Mouse (Mus musculus): ENCODE data around the gene Six1. TPM values are rescaled to one million over a fixed set of nuclear protein-coding genes. Genes with fewer than 3 reads are reported as not detected.

The Six1 gene
- polyA plus RNA-seq, 1 experiment from 2014 or later, result 1.5 TPM

DNA sequence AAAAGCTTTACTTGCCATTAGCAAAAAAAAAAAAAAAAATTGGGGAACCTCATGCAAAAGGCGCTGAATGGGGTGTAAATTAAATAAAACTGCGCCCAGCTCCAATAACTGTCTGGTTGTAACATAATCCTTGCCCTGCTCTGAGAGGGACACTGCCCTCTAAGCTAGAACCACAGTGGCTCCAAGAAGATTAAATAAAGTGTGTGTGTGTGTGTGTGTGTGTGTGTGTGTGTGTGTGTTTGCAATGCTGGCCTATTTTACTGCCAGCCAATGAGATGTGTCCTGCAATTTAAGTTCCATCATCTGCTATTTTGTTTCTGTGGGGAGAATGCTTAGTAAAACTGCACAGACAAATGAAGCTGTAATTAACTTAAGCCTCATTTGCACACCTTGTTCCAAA lies 6.1 kb downstream of the Six1 start:
- H3K4me3 ChIP-seq, result no peak overlapping the region
- H3K27ac ChIP-seq, result no peak overlapping the region
- H3K9ac ChIP-seq, result no peak overlapping the region
- 4% methylated on average over 2 of the region's 2 CpGs for WGBS
- peaks cover 98% of the 10 kb centered on the region for H3K27me3 ChIP-seq
- peaks cover 28% of the 10 kb centered on the region for H3K4me1 ChIP-seq
- no peaks in the 10 kb centered on the region for H3K9me3 ChIP-seq
- no peaks in the 10 kb centered on the region for H3K36me3 ChIP-seq
- H3K4me2 ChIP-seq, result no peak overlapping the region
- ATAC-seq (ENCODE audit: borderline replicate concordance, extremely low read depth, low FRiP score, low TSS enrichment), result no peak

DNA sequence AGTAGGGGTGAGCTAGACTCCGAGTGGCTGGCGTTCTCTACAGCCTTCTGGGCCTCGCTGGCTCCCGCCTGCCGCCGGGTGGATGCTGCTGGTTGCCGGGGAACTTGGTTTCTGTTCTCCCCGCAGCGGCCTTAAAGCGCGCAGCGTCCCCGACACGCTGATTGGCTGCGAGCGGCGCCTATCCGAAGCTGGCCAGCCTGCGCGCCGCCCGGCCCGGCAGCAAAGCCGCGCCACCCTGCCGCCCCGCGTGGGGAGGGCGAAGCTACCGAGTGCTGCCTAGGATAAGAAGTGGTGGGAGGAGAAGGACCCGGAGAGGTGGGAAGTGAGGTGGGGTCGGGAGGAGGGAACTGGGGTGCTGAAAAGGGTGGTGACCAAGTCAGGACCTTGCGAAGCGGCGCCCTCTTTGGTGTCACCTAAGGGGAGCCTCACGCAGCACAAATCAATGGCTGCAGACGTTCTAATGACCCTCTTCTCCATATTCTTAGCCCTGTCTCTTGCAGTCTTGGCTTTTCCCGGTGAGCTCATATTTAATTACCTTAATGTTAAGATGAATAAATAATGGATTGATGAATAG lies 7.0 kb downstream of the Six1 start:
- H3K27ac ChIP-seq, result peak overlapping the region; percentile 42; the same call in 1 of the 2 replicates

GRCm38 (mm10) chr12:73045724-73046606 lies 7.7 kb downstream of the Six1 start:
- no peaks in the 10 kb centered on the region for H3K36me3 ChIP-seq
- no peak for ATAC-seq (ENCODE audit: borderline replicate concordance, extremely low read depth, low FRiP score, low TSS enrichment)
- H3K27ac ChIP-seq, result peak overlapping the region; percentile 42; the same call in 1 of the 2 replicates
- peak overlapping the region; percentile 88 for H3K4me2 ChIP-seq
- peaks cover 28% of the 10 kb centered on the region for H3K4me1 ChIP-seq
- H3K27me3 ChIP-seq, result peaks cover 97% of the 10 kb centered on the region
- no peaks in the 10 kb centered on the region for H3K9me3 ChIP-seq
- WGBS, result under 1% methylated on average over 83 of the region's 85 CpGs
- H3K9ac ChIP-seq, result peak overlapping the region; percentile 38; the same call in 1 of the 2 replicates
- H3K4me3 ChIP-seq, result peak overlapping the region; percentile 46

More for the DNA sequence above, 7.0 kb downstream of the Six1 start:
- Histone ChIP-seq H3K9ac (no peak overlapping the region), H3K4me1 (peaks cover 28% of the 10 kb centered on the region), H3K4me3 (peak overlapping the region; percentile 46), H3K9me3 (no peaks in the 10 kb centered on the region), H3K36me3 (no peaks in the 10 kb centered on the region), H3K4me2 (peak overlapping the region; percentile 88), H3K27me3 (peaks cover 98% of the 10 kb centered on the region)
- under 1% methylated on average over 38 of the region's 38 CpGs for WGBS
- peak; percentile 82 for ATAC-seq (ENCODE audit: borderline replicate concordance, extremely low read depth, low FRiP score, low TSS enrichment)

DNA sequence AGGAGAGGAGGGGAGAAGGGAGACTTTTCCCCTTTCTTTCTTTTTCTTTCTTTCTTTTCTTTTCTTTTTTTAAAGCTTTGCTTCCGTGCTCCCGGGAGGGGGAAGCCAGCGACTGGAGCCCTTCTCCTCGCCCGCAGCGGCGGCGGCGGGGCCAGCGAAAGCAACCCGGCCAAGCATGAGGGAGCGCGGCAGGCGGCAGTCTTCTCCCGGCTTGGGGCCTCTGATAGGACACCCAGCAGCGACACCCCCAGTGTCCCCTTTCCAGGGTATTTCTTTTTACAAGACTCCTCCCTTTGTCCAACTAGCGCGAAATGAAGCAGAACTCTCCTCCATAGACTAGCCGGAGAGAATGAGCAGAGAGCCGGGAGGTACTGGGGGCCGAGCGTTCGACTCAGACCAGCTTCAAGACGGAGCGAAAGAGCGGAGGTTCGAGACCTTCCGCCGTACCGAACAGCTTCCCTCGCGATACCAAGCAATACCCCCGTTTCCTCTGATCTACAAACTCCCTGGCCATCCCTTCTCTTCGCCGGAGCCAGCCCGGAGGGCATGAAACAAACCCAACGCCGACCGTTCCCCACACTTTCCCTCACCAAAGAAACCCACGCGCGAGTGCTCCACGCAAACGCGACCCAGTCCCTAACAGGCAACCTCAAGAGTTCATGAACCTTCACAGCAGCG lies 8.5 kb downstream of the Six1 start:
- Histone ChIP-seq H3K36me3 (no peaks in the 10 kb centered on the region), H3K4me3 (peak overlapping the region; percentile 46), H3K9ac (peak overlapping the region; percentile 38), H3K27me3 (peaks cover 97% of the 10 kb centered on the region), H3K4me1 (peaks cover 28% of the 10 kb centered on the region), H3K4me2 (peak overlapping the region; percentile 88), H3K9me3 (no peaks in the 10 kb centered on the region), H3K27ac (no peak overlapping the region)
- WGBS, result under 1% methylated on average over 46 of the region's 46 CpGs
- ATAC-seq (ENCODE audit: borderline replicate concordance, extremely low read depth, low FRiP score, low TSS enrichment), result no peak; the same call in 1 of the 2 replicates

DNA sequence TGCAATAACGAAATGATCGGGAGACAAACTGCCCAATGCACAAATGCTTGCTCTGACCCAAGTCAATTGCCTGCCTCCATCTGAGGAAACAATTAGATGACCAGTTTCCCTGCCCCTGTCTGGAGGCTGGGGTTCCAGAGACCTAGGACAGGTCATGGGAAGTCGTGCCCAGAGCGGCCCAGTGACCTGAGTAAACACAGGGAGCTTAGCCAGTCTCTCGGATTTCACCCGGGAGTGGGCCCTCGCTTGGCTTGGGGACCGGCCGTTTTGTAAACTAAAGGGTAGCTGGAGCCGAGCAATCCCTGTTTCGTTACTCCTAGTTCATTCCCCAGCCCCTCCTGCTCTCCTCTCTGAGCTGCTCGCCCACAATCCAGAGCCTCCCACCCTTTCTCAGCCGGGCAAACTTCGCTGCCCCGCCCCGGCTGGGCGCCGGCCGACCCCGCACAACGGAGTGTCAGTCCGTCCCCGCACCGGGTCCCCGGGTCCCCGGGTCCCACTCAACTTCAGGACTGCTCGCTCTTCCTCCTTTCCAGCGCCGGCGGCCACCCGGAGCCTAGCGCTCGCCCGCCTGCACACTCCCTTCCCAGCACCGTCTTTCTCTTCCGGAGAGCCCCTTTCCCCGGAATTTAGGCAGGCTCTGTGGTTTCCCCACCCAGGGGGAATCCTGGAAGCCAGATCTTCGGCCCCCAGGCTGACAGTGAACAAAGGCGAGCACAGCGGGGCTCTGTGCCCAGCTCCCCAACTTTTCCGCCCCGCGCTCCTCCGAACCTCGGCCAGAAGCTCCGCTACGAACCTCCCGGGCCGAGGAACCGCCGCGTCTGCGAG lies 9.3 kb downstream of the Six1 start:
- Histone ChIP-seq H3K4me2 (peak overlapping the region; percentile 88), H3K4me1 (peaks cover 28% of the 10 kb centered on the region), H3K4me3 (peak overlapping the region; percentile 46), H3K9me3 (no peaks in the 10 kb centered on the region), H3K27ac (no peak overlapping the region), H3K36me3 (no peaks in the 10 kb centered on the region), H3K9ac (peak overlapping the region; percentile 38), H3K27me3 (peaks cover 97% of the 10 kb centered on the region)
- ATAC-seq (ENCODE audit: borderline replicate concordance, extremely low read depth, low FRiP score, low TSS enrichment), result no peak
- WGBS, result 1% methylated on average over 48 of the region's 53 CpGs

DNA sequence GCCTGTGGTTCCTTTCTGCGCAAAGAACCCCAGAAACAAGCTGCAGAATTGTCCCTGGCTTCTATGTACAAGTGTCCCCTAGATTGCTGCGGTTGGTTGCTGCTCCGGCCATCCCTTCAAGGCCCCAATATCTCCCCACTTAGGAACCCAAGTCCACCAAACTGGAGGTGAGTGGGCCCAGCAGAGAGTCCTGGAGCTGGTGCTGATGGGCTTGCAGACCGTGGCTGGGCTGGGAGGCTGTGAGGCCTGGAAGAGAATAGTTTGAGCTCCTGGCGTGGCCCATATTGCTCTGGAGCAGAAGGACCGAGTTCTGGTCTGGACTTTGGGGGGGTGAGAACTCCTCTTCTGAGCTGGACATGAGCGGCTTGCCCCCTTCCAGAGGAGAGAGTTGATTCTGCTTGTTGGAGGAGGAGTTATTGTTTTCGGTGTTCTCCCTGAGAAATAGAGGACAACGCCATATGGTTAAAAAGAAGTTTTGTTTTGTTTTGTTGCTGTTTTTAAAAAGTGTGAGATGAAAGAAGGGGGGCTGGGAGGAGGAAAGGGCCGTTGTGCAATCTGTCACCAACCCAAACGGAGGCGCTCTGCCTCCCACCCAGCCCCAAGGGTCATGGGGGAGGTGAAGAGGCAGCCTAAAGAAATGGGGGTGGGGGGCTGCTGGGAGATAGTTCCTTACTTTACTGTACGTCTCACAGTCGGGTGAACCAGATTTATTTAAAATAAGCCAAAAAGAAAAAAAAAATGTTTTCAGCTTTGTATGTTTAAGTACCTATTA lies 10.1 kb downstream of the Six1 start:
- no peak overlapping the region for H3K9ac ChIP-seq
- peaks cover 97% of the 10 kb centered on the region for H3K27me3 ChIP-seq
- no peak overlapping the region for H3K4me2 ChIP-seq
- no peaks in the 10 kb centered on the region for H3K9me3 ChIP-seq
- H3K4me3 ChIP-seq, result peak overlapping the region; percentile 46; the same call in 1 of the 2 replicates
- ATAC-seq (ENCODE audit: borderline replicate concordance, extremely low read depth, low FRiP score, low TSS enrichment), result no peak
- WGBS, result 20% methylated on average over 14 of the region's 14 CpGs
- peaks cover 28% of the 10 kb centered on the region for H3K4me1 ChIP-seq
- no peaks in the 10 kb centered on the region for H3K36me3 ChIP-seq
- H3K27ac ChIP-seq, result no peak overlapping the region

- Histone ChIP-seq H3K36me3 (no peaks in the 10 kb centered on the region), H3K4me3 (no peak overlapping the region), H3K9ac (no peak overlapping the region), H3K27ac (no peak overlapping the region), H3K27me3 (peaks cover 97% of the 10 kb centered on the region), H3K4me2 (no peak overlapping the region), H3K9me3 (no peaks in the 10 kb centered on the region), H3K4me1 (peaks cover 28% of the 10 kb centered on the region)
- 16% methylated on average over 2 of the region's 2 CpGs for WGBS
- no peak for ATAC-seq (ENCODE audit: borderline replicate concordance, extremely low read depth, low FRiP score, low TSS enrichment)
Measured at GRCm38 (mm10) chr12:73042903-73043302, 10.8 kb downstream of the Six1 start.

DNA sequence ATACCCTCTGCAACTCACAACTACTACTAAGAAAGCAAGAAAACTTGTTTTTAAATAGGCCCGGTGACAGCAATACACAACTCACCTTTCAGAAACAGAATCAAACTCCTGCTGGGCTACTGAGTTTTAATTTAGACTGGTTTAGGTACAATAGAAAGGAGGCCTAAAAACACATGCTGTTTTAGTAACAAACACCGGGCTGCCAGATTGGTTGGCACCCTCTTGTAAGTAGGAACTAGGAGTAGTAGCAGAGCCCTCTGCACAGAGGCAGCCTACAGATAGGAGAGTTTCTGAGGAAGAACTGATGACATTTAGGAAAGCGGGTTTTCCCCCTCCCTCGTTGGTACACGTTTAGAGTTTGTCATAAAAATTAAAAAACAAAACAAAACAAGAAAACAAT lies 11.3 kb downstream of the Six1 start:
- ATAC-seq (ENCODE audit: borderline replicate concordance, extremely low read depth, low FRiP score, low TSS enrichment), result no peak
- H3K27me3 ChIP-seq, result peaks cover 97% of the 10 kb centered on the region
- H3K36me3 ChIP-seq, result no peaks in the 10 kb centered on the region
- H3K4me1 ChIP-seq, result peaks cover 28% of the 10 kb centered on the region
- no peak overlapping the region for H3K4me3 ChIP-seq
- WGBS, result 9% methylated on average over 5 of the region's 5 CpGs
- H3K27ac ChIP-seq, result no peak overlapping the region
- H3K9me3 ChIP-seq, result no peaks in the 10 kb centered on the region
- H3K4me2 ChIP-seq, result no peak overlapping the region
- H3K9ac ChIP-seq, result no peak overlapping the region

DNA sequence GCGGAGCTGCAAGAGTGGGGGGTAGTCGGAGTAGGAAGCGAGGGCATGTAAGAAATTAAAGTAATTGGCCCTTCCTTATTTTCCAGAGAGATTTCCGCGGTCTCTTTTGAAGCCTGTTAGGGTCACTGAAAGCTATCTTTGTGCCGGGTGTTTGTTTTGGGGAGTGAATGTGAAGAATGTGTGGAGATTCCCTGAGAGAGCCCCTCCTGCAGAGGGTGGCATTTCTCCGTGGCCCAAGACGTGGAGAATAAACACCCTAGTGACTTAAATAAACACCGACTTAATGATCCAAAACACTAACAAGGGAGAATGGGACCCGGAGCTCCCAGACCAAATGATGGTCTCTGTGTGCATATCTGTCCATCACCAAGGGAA lies 12.4 kb downstream of the Six1 start:
- no peak overlapping the region for H3K27ac ChIP-seq
- ATAC-seq (ENCODE audit: borderline replicate concordance, extremely low read depth, low FRiP score, low TSS enrichment), result no peak
- WGBS, result 3% methylated on average over 10 of the region's 10 CpGs

DNA sequence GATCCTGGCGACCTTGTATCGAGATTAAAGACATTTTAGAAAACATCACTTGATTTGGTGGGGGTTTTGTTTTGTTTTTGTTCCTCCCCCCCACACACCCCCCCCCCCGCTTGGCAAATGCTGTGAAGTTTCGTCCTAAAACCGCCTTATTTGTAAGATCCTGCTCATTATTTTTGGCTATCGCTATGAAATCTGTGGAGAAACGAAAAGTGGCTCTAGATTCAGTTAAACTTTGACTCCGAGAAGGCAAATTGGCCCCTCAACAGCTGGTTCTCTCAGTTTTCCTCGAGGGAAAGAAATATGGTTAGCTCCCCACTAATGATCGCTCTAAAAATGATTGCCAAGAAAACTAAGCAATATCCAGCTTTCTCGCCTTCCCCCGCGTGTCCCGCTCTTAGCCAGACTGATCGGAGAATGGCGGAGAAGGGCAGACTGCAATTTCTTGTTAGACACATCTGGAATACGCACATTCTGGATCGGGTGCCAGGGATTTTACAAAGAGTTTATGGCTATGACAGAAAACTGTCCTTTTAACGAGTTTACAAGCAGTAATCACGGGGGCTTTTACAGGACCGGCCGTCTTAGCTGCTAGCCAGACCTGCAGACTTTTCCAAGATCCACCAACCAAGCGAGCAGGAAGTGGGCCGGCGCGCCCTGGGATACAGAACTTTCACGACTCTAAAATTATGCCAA lies 13.0 kb downstream of the Six1 start:
- no peaks in the 10 kb centered on the region for H3K9me3 ChIP-seq
- H3K27ac ChIP-seq, result no peak overlapping the region
- no peaks in the 10 kb centered on the region for H3K36me3 ChIP-seq
- H3K4me2 ChIP-seq, result no peak overlapping the region
- H3K27me3 ChIP-seq, result peaks cover 93% of the 10 kb centered on the region
- peaks cover 16% of the 10 kb centered on the region for H3K4me1 ChIP-seq
- no peak for ATAC-seq (ENCODE audit: borderline replicate concordance, extremely low read depth, low FRiP score, low TSS enrichment)
- H3K4me3 ChIP-seq, result no peak overlapping the region
- 3% methylated on average over 27 of the region's 27 CpGs for WGBS
- H3K9ac ChIP-seq, result no peak overlapping the region

More for the DNA sequence above, 12.4 kb downstream of the Six1 start:
- peaks cover 21% of the 10 kb centered on the region for H3K4me1 ChIP-seq
- H3K4me2 ChIP-seq, result no peak overlapping the region
- no peaks in the 10 kb centered on the region for H3K36me3 ChIP-seq
- H3K9me3 ChIP-seq, result no peaks in the 10 kb centered on the region
- H3K9ac ChIP-seq, result no peak overlapping the region
- peaks cover 93% of the 10 kb centered on the region for H3K27me3 ChIP-seq
- H3K4me3 ChIP-seq, result no peak overlapping the region
